Mouse (Mus musculus) ES-E14 (cell line): ENCODE measurements around the gene Prss36. TPM values are rescaled to one million over a fixed set of nuclear protein-coding genes. Genes with fewer than 3 reads are reported as not detected.

Source experiments
- DNase-seq: peaks from one replicate; pipeline ENCODE4 v3.0.0-alpha.2; 2013; ENCODE audit warnings: low read depth, low spot score
- H3K27ac ChIP-seq: 2 replicates; pipeline ENCODE4 v1.5.1; 2012; ENCODE audit warnings: low read depth, mild to moderate bottlenecking, low read length, moderate library complexity, mixed read lengths; ENCODE audit not compliant: poor library complexity, insufficient read depth, severe bottlenecking
- H3K36me3 ChIP-seq: 2 replicates; pipeline ENCODE4 v1.6.1; 2012; ENCODE audit warnings: mild to moderate bottlenecking, low read length, moderate library complexity, mixed read lengths; ENCODE audit not compliant: control insufficient read depth, poor library complexity, insufficient read depth, severe bottlenecking
- H3K4me1 ChIP-seq, 2 experiments: fragments of 150-350 bp in 1 of 2; sonication (generic) in 1 of 2; 2 replicates each; pipeline ENCODE4 v1.6.1; 2012; ENCODE audit warnings: low read length in 2 of 2, mild to moderate bottlenecking in 1 of 2, mixed read lengths in 1 of 2; ENCODE audit not compliant: control insufficient read depth in 2 of 2, insufficient read depth in 2 of 2, poor library complexity in 1 of 2
- H3K4me3 ChIP-seq, 2 experiments: fragments of 150-350 bp in 1 of 2; sonication (generic) in 1 of 2; 2 replicates each; pipeline ENCODE4 v1.5.1; 2012; ENCODE audit warnings: low read length in 2 of 2, low read depth in 1 of 2, mild to moderate bottlenecking in 1 of 2, mixed read lengths in 1 of 2; ENCODE audit not compliant: insufficient read depth in 1 of 2, poor library complexity in 1 of 2, severe bottlenecking in 1 of 2
- H3K9ac ChIP-seq: 2 replicates; pipeline ENCODE4 v1.6.1; 2012; ENCODE audit warnings: low read depth, mild to moderate bottlenecking, low read length, mixed read lengths; ENCODE audit not compliant: poor library complexity, insufficient read depth, severe bottlenecking
- H3K9me3 ChIP-seq: fragments of 150-350 bp; sonication (generic); 2 replicates; pipeline ENCODE4 v1.6.1; 2012; ENCODE audit warnings: low read depth, mild to moderate bottlenecking, low read length; ENCODE audit not compliant: control insufficient read depth, insufficient read depth
- CHD2 ChIP-seq: IDR thresholded peaks from 2 replicates; pipeline ENCODE4 v1.6.1; 2014; ENCODE audit warnings: mild to moderate bottlenecking, low read depth, low read length, inconsistent platforms
- HCFC1 ChIP-seq: IDR thresholded peaks from 2 replicates; pipeline ENCODE4 v1.6.1; 2012; ENCODE audit warnings: low read length, inconsistent platforms, borderline replicate concordance; ENCODE audit not compliant: insufficient read depth
- MAFK ChIP-seq: IDR thresholded peaks from 2 replicates; pipeline ENCODE4 v1.6.1; 2014; ENCODE audit warnings: mild to moderate bottlenecking, low read depth, low read length, inconsistent platforms; ENCODE audit not compliant: insufficient read depth
- ZC3H11A ChIP-seq: IDR thresholded peaks from 2 replicates; pipeline ENCODE4 v1.6.1; 2012; ENCODE audit warnings: low read depth, mild to moderate bottlenecking, inconsistent platforms, low read length, borderline replicate concordance
- ZNF384 ChIP-seq: IDR thresholded peaks from 2 replicates; pipeline ENCODE4 v1.6.1; 2012; ENCODE audit warnings: low read depth, low read length, inconsistent platforms
- in situ Hi-C, 2 experiments: fragments of 600-800 bp; cut with MboI; formaldehyde crosslinking; loops; one replicate each; pipeline ENCODE4 v1.15.1; 2025; ENCODE audit warnings: low sequenced_read_pairs in 2 of 2, inconsistent platforms in 1 of 2; ENCODE audit not compliant: unreplicated experiment in 2 of 2
- total RNA-seq: library from RNA; depleted of rRNA; stranded (reverse); fragments of 300-350 nt; gene quantifications from 2 replicates; pipeline ENCODE4 v1.2.3, GENCODE M21; 2012

Gene Prss36
- total RNA-seq, 1 experiment, result 15.3 TPM

- Histone ChIP-seq H3K9ac (no peak overlapping the region), H3K4me1 (peaks cover 0 to 9% of the 10 kb centered on the region in 2 experiments; a peak in 1 of 4 replicates), H3K9me3 (no peaks in the 10 kb centered on the region), H3K27ac (no peak overlapping the region), H3K4me3 (no peak overlapping the region), H3K36me3 (peaks cover 15% of the 10 kb centered on the region)
- TF ChIP-seq HCFC1 (no peak), MAFK (no peak), ZC3H11A (no peak), CHD2 (no peak), ZNF384 (no peak)
- in situ Hi-C loops, result no loop called here
- DNase-seq, result no peak
Observed at GRCm38 (mm10) chr7:127915293-127915692, 31.2 kb downstream of the Prss36 start.

GRCm38 (mm10) chr7:127912938-127913337 lies 33.6 kb downstream of the Prss36 start:
- H3K4me1 ChIP-seq, result peaks cover 0 to 6% of the 10 kb centered on the region in 2 experiments; a peak in 1 of 4 replicates
- in situ Hi-C loops, result no loop called here
- DNase-seq, result no peak
- H3K9me3 ChIP-seq, result no peaks in the 10 kb centered on the region
- TF ChIP-seq ZNF384, result peak; percentile 59; the same call in 1 of the 2 replicates
- no peak for TF ChIP-seq ZC3H11A
- peak overlapping the region; percentile 81 to 98 for H3K4me3 ChIP-seq
- H3K36me3 ChIP-seq, result peaks cover 23% of the 10 kb centered on the region
- H3K27ac ChIP-seq, result no peak overlapping the region; the same call in 1 of the 2 replicates
- peak overlapping the region; percentile 9; the same call in 1 of the 2 replicates for H3K9ac ChIP-seq

- in situ Hi-C loops, result no loop called here
- DNase-seq, result peak; percentile 94
- TF ChIP-seq ZC3H11A (no peak), MAFK (0 out of 2 replicates have a peak, but pooled peaks have one; percentile 29), ZNF384 (no peak), CHD2 (no peak), HCFC1 (peak; percentile 73; the same call in 1 of the 2 replicates)
- Histone ChIP-seq H3K4me1 (peaks cover 0 to 4% of the 10 kb centered on the region in 2 experiments; a peak in 1 of 4 replicates), H3K9ac (peak within 1 kb of the TSS; percentile 88), H3K27ac (peak within 1 kb of the TSS; percentile 93), H3K9me3 (no peaks in the 10 kb centered on the region), H3K4me3 (peak within 1 kb of the TSS; percentile 81 to 98), H3K36me3 (peaks cover 28% of the 10 kb centered on the region)
Observed at GRCm38 (mm10) chr7:127912190-127912871, 34.2 kb downstream of the Prss36 start, which contains the start of gene Kat8. Gene Kat8, plus strand, starts transcription at chr7:127912516.

- H3K9ac ChIP-seq, result no peak overlapping the region
- H3K36me3 ChIP-seq, result peaks cover 35% of the 10 kb centered on the region
- in situ Hi-C loops, result no loop called here
Observed at GRCm38 (mm10) chr7:127908656-127909055, 37.9 kb downstream of the Prss36 start.

GRCm38 (mm10) chr7:127907939-127908338 lies 38.6 kb downstream of the Prss36 start:
- Histone ChIP-seq H3K9me3 (no peaks in the 10 kb centered on the region), H3K4me3 (no peak overlapping the region), H3K27ac (no peak overlapping the region), H3K4me1 (peaks cover 3% of the 10 kb centered on the region in 2 experiments; a peak in 1 of 4 replicates), H3K36me3 (peaks cover 35% of the 10 kb centered on the region), H3K9ac (no peak overlapping the region)
- DNase-seq, result no peak
- in situ Hi-C loops, result no loop called here
- TF ChIP-seq ZC3H11A (no peak), MAFK (no peak), HCFC1 (no peak), CHD2 (no peak), ZNF384 (no peak)

More at GRCm38 (mm10) chr7:127908656-127909055, 37.9 kb downstream of the Prss36 start:
- DNase-seq, result no peak
- Histone ChIP-seq H3K4me3 (no peak overlapping the region), H3K9me3 (no peaks in the 10 kb centered on the region), H3K4me1 (peaks cover 3% of the 10 kb centered on the region in 2 experiments; a peak in 1 of 4 replicates), H3K27ac (no peak overlapping the region)
- no peak for TF ChIP-seq ZNF384
